Mouse (Mus musculus): ENCODE measurements around the gene Cyp27a1. TPM values are rescaled to one million over a fixed set of nuclear protein-coding genes. Genes with fewer than 3 reads are reported as not detected.

The Cyp27a1 gene
- total and polyA plus RNA-seq, 2 experiments from 2014 or later: 2.6 to 4.4 TPM

GRCm38 (mm10) chr1:74752150-74752549 lies 38.8 kb downstream of the Cyp27a1 start:
- 85% methylated on average over 8 of the region's 8 CpGs for WGBS
- no peak overlapping the region for H3K4me2 ChIP-seq (ENCODE audit: low read depth, low read length, poor library complexity, severe bottlenecking)

DNA sequence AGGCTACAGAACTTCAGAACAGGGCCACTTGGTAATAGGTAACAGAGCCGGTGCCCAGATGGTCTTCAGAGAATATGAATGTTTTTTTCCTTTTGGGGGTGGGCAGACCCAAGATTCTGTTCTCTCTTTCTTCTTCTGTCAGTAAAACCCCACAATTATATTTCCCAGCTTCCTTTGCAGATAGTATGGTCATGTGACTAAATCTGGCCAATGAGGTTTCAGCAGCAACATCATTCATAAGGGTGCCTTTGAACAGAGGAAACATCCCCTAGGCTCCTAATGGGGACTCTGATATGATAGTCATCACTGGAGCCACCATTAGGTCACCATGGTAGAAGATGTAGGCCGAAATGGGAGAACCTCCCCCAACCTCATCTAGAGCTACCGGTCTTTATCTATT lies 39.5 kb downstream of the Cyp27a1 start:
- ATAC-seq (ENCODE audit: low FRiP score) (no peak), DNase-seq (ENCODE audit: low spot score) (no peak)
- H3K4me3 ChIP-seq (ENCODE audit: low read depth, low read length): no peak overlapping the region
- H3K9me3 ChIP-seq (ENCODE audit: low read length): no peaks in the 10 kb centered on the region
- H3K9ac ChIP-seq (replicated peaks; ENCODE audit: low read length, poor library complexity, severe bottlenecking): no peak overlapping the region
- peaks cover 7% of the 10 kb centered on the region for H3K27me3 ChIP-seq (ENCODE audit: insufficient read depth, low read length)
- 91% methylated on average over 3 of the region's 3 CpGs for WGBS
- no peak for TF ChIP-seq CTCF (IDR thresholded peaks at IDR 0.05)
- no peak overlapping the region for H3K4me2 ChIP-seq (ENCODE audit: low read depth, low read length, poor library complexity, severe bottlenecking)
- no peak overlapping the region for H3K27ac ChIP-seq (ENCODE audit: low read depth, low read length)
- no peaks in the 10 kb centered on the region for H3K36me3 ChIP-seq (ENCODE audit: insufficient read depth, low read length)
- no peaks in the 10 kb centered on the region for H3K4me1 ChIP-seq (ENCODE audit: insufficient read depth, low read length)

More at GRCm38 (mm10) chr1:74752150-74752549, 38.8 kb downstream of the Cyp27a1 start:
- Histone ChIP-seq H3K4me3 (ENCODE audit: low read depth, low read length) (no peak overlapping the region), H3K9me3 (ENCODE audit: low read length) (no peaks in the 10 kb centered on the region), H3K27ac (ENCODE audit: low read depth, low read length) (no peak overlapping the region), H3K4me1 (ENCODE audit: insufficient read depth, low read length) (no peaks in the 10 kb centered on the region), H3K27me3 (ENCODE audit: insufficient read depth, low read length) (peaks cover 12% of the 10 kb centered on the region), H3K9ac (replicated peaks; ENCODE audit: low read length, poor library complexity, severe bottlenecking) (no peak overlapping the region), H3K36me3 (ENCODE audit: insufficient read depth, low read length) (no peaks in the 10 kb centered on the region)
- TF ChIP-seq CTCF (IDR thresholded peaks at IDR 0.05): no peak
- ATAC-seq (ENCODE audit: low FRiP score) (no peak), DNase-seq (ENCODE audit: low spot score) (no peak)

GRCm38 (mm10) chr1:74753266-74753974 lies 40.0 kb downstream of the Cyp27a1 start:
- no peak for DNase-seq (ENCODE audit: low spot score)
- no peak overlapping the region for H3K4me2 ChIP-seq (ENCODE audit: low read depth, low read length, poor library complexity, severe bottlenecking)
- no peaks in the 10 kb centered on the region for H3K36me3 ChIP-seq (ENCODE audit: insufficient read depth, low read length)
- TF ChIP-seq CTCF (IDR thresholded peaks at IDR 0.05): no peak
- no peak overlapping the region for H3K27ac ChIP-seq (ENCODE audit: low read depth, low read length)
- H3K9me3 ChIP-seq (ENCODE audit: low read length): no peaks in the 10 kb centered on the region
- 89% methylated on average over 8 of the region's 8 CpGs for WGBS
- no peak overlapping the region for H3K9ac ChIP-seq (replicated peaks; ENCODE audit: low read length, poor library complexity, severe bottlenecking)
- H3K27me3 ChIP-seq (ENCODE audit: insufficient read depth, low read length): peaks cover 3% of the 10 kb centered on the region; the same call in 1 of the 2 replicates
- no peak for ATAC-seq (ENCODE audit: low FRiP score)
- no peaks in the 10 kb centered on the region for H3K4me1 ChIP-seq (ENCODE audit: insufficient read depth, low read length)
- no peak overlapping the region for H3K4me3 ChIP-seq (ENCODE audit: low read depth, low read length)

DNA sequence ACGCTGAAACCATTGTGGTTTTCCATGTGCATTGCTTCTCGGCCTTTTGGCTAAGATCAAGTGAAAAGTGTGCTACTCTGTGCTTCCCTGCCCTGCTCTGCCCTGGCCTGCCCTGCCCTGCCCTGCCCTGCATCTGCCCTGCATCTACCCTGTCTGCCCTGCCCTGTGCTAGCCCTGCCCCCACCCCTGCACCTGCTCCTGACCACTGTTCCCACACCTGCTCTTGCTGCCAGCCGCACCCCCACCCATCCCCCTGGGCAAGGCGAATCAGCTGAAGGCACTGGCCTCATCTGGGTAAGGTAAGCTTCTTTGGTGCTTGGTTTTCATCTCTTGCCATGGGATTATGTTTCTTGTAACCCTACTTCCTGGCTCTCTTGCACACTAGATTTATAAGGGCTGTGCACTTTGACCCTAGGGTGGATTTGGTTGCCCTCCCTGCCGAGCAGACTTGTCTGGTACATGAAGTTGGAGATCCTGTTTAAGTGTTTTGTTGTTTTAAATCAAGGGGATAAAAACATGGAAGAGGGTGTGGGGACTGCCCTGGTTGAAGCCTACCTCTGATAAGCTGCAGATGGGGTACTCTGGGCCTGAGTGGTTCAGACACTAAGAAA lies 40.9 kb downstream of the Cyp27a1 start:
- DNase-seq (ENCODE audit: low spot score): no peak
- H3K4me2 ChIP-seq (ENCODE audit: low read depth, low read length, poor library complexity, severe bottlenecking): no peak overlapping the region
- H3K36me3 ChIP-seq (ENCODE audit: insufficient read depth, low read length): no peaks in the 10 kb centered on the region
- TF ChIP-seq CTCF (IDR thresholded peaks at IDR 0.05): no peak
- no peak for ATAC-seq (ENCODE audit: low FRiP score)
- H3K9ac ChIP-seq (replicated peaks; ENCODE audit: low read length, poor library complexity, severe bottlenecking): no peak overlapping the region
- H3K4me3 ChIP-seq (ENCODE audit: low read depth, low read length): no peak overlapping the region
- H3K4me1 ChIP-seq (ENCODE audit: insufficient read depth, low read length): no peaks in the 10 kb centered on the region
- no peaks in the 10 kb centered on the region for H3K9me3 ChIP-seq (ENCODE audit: low read length)
- WGBS: 73% methylated on average over 5 of the region's 5 CpGs
- no peak overlapping the region for H3K27ac ChIP-seq (ENCODE audit: low read depth, low read length)
- H3K27me3 ChIP-seq (ENCODE audit: insufficient read depth, low read length): no peaks in the 10 kb centered on the region

GRCm38 (mm10) chr1:74759773-74760172 lies 46.4 kb downstream of the Cyp27a1 start:
- H3K9me3 ChIP-seq (ENCODE audit: low read length): no peaks in the 10 kb centered on the region
- H3K9ac ChIP-seq (replicated peaks; ENCODE audit: low read length, poor library complexity, severe bottlenecking): no peak overlapping the region
- no peak overlapping the region for H3K4me3 ChIP-seq (ENCODE audit: low read depth, low read length)
- no peak overlapping the region for H3K4me2 ChIP-seq (ENCODE audit: low read depth, low read length, poor library complexity, severe bottlenecking)
- ATAC-seq (ENCODE audit: low FRiP score): no peak
- DNase-seq (ENCODE audit: low spot score): peak; percentile 72
- H3K4me1 ChIP-seq (ENCODE audit: insufficient read depth, low read length): no peaks in the 10 kb centered on the region
- no peaks in the 10 kb centered on the region for H3K36me3 ChIP-seq (ENCODE audit: insufficient read depth, low read length)
- 25% methylated on average over 4 of the region's 4 CpGs for WGBS
- H3K27me3 ChIP-seq (ENCODE audit: insufficient read depth, low read length): 0 out of 2 replicates have a peak, but pooled peaks cover 3% of the 10 kb centered on the region
- peak; percentile 82 for TF ChIP-seq CTCF (IDR thresholded peaks at IDR 0.05)
- no peak overlapping the region for H3K27ac ChIP-seq (ENCODE audit: low read depth, low read length)

- H3K27ac ChIP-seq (ENCODE audit: low read depth, low read length): no peak overlapping the region
- no peaks in the 10 kb centered on the region for H3K36me3 ChIP-seq (ENCODE audit: insufficient read depth, low read length)
- H3K4me1 ChIP-seq (ENCODE audit: insufficient read depth, low read length): no peaks in the 10 kb centered on the region
- H3K9me3 ChIP-seq (ENCODE audit: low read length): no peaks in the 10 kb centered on the region
- H3K4me3 ChIP-seq (ENCODE audit: low read depth, low read length): no peak overlapping the region
- TF ChIP-seq CTCF (IDR thresholded peaks at IDR 0.05): peak; percentile 72
- H3K27me3 ChIP-seq (ENCODE audit: insufficient read depth, low read length): 0 out of 2 replicates have a peak, but pooled peaks cover 3% of the 10 kb centered on the region
- ATAC-seq (ENCODE audit: low FRiP score) (no peak), DNase-seq (ENCODE audit: low spot score) (peak; percentile 85)
- no peak overlapping the region for H3K9ac ChIP-seq (replicated peaks; ENCODE audit: low read length, poor library complexity, severe bottlenecking)
- H3K4me2 ChIP-seq (ENCODE audit: low read depth, low read length, poor library complexity, severe bottlenecking): no peak overlapping the region
- WGBS: 7% methylated on average over 6 of the region's 6 CpGs
Observed at GRCm38 (mm10) chr1:74763081-74763480, 49.7 kb downstream of the Cyp27a1 start.
